Mouse (Mus musculus): Measurements from ENCODE around the gene Clasp1. TPM values are rescaled to one million over a fixed set of nuclear protein-coding genes. Genes with fewer than 3 reads are reported as not detected.

The Clasp1 gene
- polyA plus RNA-seq, 1 experiment from 2014 or later: 131 TPM

DNA sequence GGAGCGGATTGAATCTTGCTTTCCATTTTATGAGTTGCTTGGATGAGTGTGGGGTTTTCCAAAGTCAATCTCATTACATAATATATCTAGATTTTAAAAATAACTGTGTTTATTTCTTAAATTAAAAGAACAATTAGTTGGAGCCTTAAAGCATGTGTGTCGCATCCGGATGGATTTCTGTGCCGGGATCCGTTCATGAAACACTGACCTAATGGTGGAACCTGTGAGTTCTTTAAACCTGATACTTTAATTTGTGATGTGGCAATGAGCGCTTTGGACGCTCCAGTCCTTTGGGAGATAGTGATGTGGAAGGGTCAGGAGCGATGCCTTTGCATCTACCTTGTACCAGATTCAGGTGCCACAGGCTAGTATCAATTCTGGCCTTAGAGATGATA, 1.4 kb downstream of the Clasp1 start:
- WGBS: 12% methylated on average over 8 of the region's 8 CpGs
- Histone ChIP-seq H3K36me3 (peaks cover 10% of the 10 kb centered on the region; the same call in 1 of the 2 replicates), H3K27me3 (no peaks in the 10 kb centered on the region), H3K9ac (replicated peaks) (peak overlapping the region; percentile 92), H3K4me3 (peak overlapping the region; percentile 92), H3K4me2 (replicated peaks) (peak overlapping the region; percentile 67), H3K27ac (replicated peaks) (peak overlapping the region; percentile 94), H3K9me3 (no peaks in the 10 kb centered on the region), H3K4me1 (peaks cover 36% of the 10 kb centered on the region)
- ATAC-seq (replicated peaks): no peak

DNA sequence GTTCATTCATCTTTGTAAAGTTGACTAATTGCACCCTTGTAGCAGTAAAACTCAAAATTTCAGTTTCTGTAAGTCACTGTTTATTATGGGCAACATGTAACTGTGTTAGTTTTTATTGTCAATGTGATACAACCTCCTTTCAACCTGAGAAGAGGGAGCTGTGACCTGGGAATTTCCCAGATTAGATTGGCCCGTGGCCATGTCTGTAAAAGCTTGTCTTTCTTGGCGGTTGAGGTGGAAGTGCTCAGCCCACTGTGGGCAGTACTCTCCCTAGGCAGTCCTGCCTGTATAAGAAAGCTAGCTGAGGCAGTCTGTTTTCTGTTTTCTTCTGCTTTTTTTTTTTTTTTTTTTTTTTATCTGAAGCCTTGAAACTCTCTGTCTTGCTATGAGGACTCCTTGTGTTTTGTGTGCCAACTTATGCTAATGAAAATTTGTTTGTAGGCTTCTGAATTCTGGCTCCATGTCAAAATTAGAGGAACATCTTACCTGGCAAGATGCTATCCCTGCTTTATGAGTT, 2.1 kb downstream of the Clasp1 start:
- ATAC-seq (replicated peaks): no peak
- peak overlapping the region; percentile 92; the same call in 1 of the 2 replicates for H3K9ac ChIP-seq (replicated peaks)
- WGBS: 64% methylated on average over 2 of the region's 2 CpGs
- peak overlapping the region; percentile 92 for H3K4me3 ChIP-seq
- peaks cover 10% of the 10 kb centered on the region; the same call in 1 of the 2 replicates for H3K36me3 ChIP-seq
- H3K9me3 ChIP-seq: no peaks in the 10 kb centered on the region
- H3K27ac ChIP-seq (replicated peaks): no peak overlapping the region
- H3K4me2 ChIP-seq (replicated peaks): peak overlapping the region; percentile 67
- H3K4me1 ChIP-seq: peaks cover 36% of the 10 kb centered on the region
- H3K27me3 ChIP-seq: no peaks in the 10 kb centered on the region

DNA sequence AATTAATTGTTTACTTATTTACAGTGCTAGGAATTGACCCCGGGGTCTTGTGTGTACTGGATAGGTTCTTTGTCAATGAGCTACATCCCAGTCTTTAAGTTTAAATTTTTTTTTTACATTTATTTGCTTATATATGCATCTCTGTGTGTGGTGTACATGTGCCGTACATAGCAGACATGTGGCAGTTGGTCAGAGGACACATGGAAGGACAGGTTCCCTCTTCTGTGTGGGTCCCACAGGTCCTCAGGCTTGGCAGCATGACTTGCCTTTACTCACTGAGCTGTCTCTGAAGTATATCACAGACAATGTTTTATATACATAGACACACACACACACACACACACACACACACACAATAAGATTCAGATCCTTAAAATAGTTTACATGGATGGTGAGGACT, 3.4 kb downstream of the Clasp1 start:
- Histone ChIP-seq H3K27ac (replicated peaks) (no peak overlapping the region), H3K36me3 (peaks cover 10% of the 10 kb centered on the region; the same call in 1 of the 2 replicates), H3K27me3 (no peaks in the 10 kb centered on the region), H3K4me3 (no peak overlapping the region), H3K4me2 (replicated peaks) (no peak overlapping the region), H3K4me1 (peaks cover 35% of the 10 kb centered on the region), H3K9me3 (no peaks in the 10 kb centered on the region), H3K9ac (replicated peaks) (no peak overlapping the region)
- 94% methylated on average over 2 of the region's 2 CpGs for WGBS
- no peak for ATAC-seq (replicated peaks)

DNA sequence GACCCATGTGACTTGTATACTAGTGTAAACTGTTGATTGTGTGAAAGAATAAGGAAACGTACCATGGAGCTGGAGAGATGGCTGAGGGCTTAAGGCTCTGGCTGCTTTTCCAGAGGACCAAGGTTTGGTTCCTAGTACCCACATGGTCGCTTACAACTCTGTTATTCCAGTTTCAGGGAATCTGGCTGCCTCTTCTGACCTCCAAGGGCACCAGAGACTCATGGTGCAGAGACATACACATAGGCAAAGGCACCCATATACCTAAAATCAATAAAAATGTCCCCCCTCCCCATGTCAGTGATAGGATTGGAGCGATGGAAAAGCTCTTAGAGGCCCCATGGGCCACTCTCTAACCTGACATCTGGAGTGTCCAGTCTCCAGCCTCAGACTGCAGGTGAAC, 5.1 kb downstream of the Clasp1 start:
- no peak overlapping the region for H3K4me3 ChIP-seq
- H3K36me3 ChIP-seq: peaks cover 10% of the 10 kb centered on the region; the same call in 1 of the 2 replicates
- no peak overlapping the region for H3K27ac ChIP-seq (replicated peaks)
- ATAC-seq (replicated peaks): no peak
- H3K9ac ChIP-seq (replicated peaks): no peak overlapping the region
- H3K27me3 ChIP-seq: no peaks in the 10 kb centered on the region
- H3K4me1 ChIP-seq: peaks cover 26% of the 10 kb centered on the region
- H3K9me3 ChIP-seq: no peaks in the 10 kb centered on the region
- 95% methylated on average over 3 of the region's 3 CpGs for WGBS
- H3K4me2 ChIP-seq (replicated peaks): no peak overlapping the region

DNA sequence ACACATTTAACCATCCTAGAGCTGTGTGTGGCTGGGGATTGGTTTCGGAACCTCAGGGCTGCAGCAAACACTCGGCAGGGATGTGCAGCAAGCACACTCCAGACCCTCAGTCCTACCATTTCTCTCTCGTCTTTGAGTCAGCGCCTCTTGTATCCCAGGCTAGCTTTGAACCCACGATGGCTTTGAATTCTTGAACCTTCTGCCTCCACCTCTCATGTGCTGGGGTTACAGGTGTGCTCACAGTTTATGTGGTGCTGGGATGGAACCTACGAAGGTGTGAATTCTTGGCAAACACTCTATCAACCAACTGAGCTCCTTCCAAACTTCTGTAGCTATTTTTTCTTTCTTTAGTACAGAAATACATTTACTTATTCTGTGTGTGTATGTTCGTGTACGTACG, 9.0 kb downstream of the Clasp1 start:
- H3K36me3 ChIP-seq: peaks cover 10% of the 10 kb centered on the region; the same call in 1 of the 2 replicates
- no peak overlapping the region for H3K9ac ChIP-seq (replicated peaks)
- no peak overlapping the region for H3K4me2 ChIP-seq (replicated peaks)
- WGBS: 95% methylated on average over 9 of the region's 9 CpGs
- ATAC-seq (replicated peaks): no peak
- no peak overlapping the region for H3K27ac ChIP-seq (replicated peaks)
- H3K4me3 ChIP-seq: no peak overlapping the region
- H3K27me3 ChIP-seq: no peaks in the 10 kb centered on the region
- H3K9me3 ChIP-seq: no peaks in the 10 kb centered on the region
- peaks cover 3% of the 10 kb centered on the region; the same call in 1 of the 2 replicates for H3K4me1 ChIP-seq

DNA sequence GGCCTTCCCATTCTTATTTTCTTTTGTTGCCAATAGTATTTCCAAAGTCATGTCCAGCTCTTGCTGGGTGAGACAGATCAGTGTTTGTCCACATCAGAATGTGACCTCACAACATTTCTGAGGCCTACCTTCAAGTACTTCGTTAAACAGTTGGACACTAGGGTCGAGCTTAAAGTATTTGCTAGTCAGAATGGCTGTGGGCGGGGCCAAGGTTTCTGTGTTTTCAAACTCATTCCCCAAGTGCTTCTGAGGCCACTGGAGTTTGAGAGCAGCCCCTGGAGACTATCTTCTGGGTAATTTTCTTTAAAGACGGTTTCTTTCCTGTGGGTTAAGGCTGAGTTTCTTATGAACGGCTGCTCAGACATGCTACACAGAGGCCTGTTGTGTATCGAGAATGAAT, 9.7 kb downstream of the Clasp1 start:
- H3K36me3 ChIP-seq: peaks cover 8% of the 10 kb centered on the region; the same call in 1 of the 2 replicates
- ATAC-seq (replicated peaks): no peak
- no peak overlapping the region for H3K27ac ChIP-seq (replicated peaks)
- H3K9me3 ChIP-seq: no peaks in the 10 kb centered on the region
- H3K4me3 ChIP-seq: no peak overlapping the region
- no peaks in the 10 kb centered on the region for H3K4me1 ChIP-seq
- H3K4me2 ChIP-seq (replicated peaks): no peak overlapping the region
- H3K9ac ChIP-seq (replicated peaks): no peak overlapping the region
- WGBS: 54% methylated on average over 6 of the region's 6 CpGs
- no peaks in the 10 kb centered on the region for H3K27me3 ChIP-seq

DNA sequence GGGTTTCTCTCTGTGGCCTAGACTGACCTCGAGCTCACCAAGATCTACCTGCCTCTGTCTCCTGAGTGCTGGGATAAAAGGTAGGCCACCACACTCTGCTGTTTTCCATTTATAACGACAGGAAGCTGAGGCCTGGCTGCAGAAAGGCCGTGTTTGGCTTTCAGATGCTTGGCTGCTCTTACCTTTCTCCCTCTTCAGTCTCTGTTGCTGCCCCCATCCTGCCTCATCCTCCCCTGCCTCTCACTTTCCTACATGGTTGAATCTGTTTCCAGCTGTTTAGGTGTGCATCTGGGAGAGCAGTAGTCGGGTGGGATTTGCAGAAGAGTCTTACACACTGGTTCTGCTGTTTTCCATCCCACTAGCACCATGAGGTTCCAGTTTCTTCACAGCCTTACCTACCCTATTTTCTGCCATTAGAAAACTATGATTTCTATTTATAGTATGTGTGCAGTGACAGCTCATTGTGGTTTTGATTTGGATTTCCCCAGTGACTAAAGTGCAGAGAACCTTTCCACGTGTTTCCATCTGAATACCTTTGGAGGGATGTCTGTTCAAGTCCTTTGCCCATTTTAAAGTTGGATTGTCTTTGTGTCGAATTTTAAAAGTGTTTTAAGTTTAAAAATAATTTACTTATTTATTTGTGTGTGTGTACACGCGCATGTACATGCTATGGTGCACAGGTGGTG, 10.9 kb downstream of the Clasp1 start:
- Histone ChIP-seq H3K27ac (replicated peaks) (no peak overlapping the region), H3K4me1 (no peaks in the 10 kb centered on the region), H3K9ac (replicated peaks) (no peak overlapping the region), H3K4me3 (no peak overlapping the region), H3K27me3 (no peaks in the 10 kb centered on the region), H3K9me3 (no peaks in the 10 kb centered on the region), H3K36me3 (no peaks in the 10 kb centered on the region), H3K4me2 (replicated peaks) (no peak overlapping the region)
- no peak for ATAC-seq (replicated peaks)
- WGBS: 90% methylated on average over 8 of the region's 8 CpGs

DNA sequence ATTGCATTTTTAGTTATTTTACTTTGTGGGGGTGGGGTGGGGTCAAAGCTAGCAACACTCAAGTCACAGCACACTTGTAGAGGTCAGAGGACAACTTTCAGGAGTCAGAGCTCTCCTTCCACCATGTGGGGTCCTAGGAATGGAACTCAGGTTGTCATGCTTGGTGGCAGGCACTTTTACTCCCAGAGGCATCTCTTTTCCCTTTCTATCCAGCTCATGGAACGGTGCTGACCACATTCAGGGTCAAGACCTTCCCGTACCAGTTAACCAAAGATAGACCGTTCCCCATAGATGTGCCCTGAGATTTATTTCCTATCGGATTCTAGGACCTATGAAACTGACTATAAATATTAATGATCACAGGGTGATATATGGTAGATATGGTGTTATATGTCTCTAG, 13.1 kb downstream of the Clasp1 start:
- Histone ChIP-seq H3K4me3 (no peak overlapping the region), H3K4me2 (replicated peaks) (no peak overlapping the region), H3K36me3 (no peaks in the 10 kb centered on the region), H3K27me3 (no peaks in the 10 kb centered on the region), H3K9me3 (no peaks in the 10 kb centered on the region), H3K27ac (replicated peaks) (no peak overlapping the region), H3K9ac (replicated peaks) (no peak overlapping the region), H3K4me1 (no peaks in the 10 kb centered on the region)
- ATAC-seq (replicated peaks): no peak
- WGBS: 97% methylated on average over 4 of the region's 4 CpGs

DNA sequence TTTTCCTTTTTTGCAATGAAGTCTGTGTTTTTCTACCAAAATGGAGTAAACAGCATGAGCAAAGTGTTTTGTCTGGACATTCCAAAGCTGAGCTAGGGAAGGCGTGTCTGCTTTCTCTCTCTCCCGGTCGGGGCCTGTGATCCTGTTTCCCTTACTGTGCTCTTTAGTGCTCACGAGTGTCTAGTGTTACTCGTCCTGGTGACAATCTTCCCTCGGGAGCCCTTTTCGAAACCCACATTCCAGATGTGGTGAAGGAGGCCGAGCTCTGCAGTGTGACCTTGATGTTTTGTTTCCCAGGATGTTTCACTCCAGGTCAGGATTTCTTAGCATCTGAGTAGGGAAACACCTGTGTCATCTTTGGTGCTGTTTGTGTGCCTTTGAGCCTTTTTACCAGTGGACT, 13.7 kb downstream of the Clasp1 start:
- Histone ChIP-seq H3K4me2 (replicated peaks) (no peak overlapping the region), H3K36me3 (no peaks in the 10 kb centered on the region), H3K27ac (replicated peaks) (no peak overlapping the region), H3K27me3 (no peaks in the 10 kb centered on the region), H3K9ac (replicated peaks) (no peak overlapping the region), H3K4me3 (no peak overlapping the region), H3K9me3 (no peaks in the 10 kb centered on the region), H3K4me1 (no peaks in the 10 kb centered on the region)
- ATAC-seq (replicated peaks): no peak
- WGBS: 82% methylated on average over 8 of the region's 8 CpGs

DNA sequence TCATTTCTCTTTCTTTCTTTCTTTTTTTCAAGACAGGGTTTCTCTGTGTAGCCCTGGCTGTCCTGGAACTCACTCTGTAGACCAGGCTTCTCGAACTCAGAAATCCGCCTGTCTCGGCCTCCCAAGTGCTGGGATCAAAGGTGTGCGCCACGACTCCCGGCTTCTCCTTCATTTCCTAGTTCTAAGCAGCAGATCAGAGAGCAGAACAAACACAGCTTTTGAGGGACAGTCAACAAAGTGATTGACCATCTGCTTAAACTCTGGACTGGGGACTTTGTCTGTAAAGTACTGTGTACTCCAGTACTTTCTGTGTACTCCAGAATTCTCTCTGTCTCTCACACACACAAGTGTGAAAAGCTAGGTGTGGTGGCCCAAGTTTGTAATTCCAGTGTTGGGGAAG, 14.1 kb downstream of the Clasp1 start:
- H3K27ac ChIP-seq (replicated peaks): no peak overlapping the region
- no peaks in the 10 kb centered on the region for H3K27me3 ChIP-seq
- no peak overlapping the region for H3K4me2 ChIP-seq (replicated peaks)
- H3K4me3 ChIP-seq: no peak overlapping the region
- no peaks in the 10 kb centered on the region for H3K36me3 ChIP-seq
- WGBS: 91% methylated on average over 6 of the region's 6 CpGs
- ATAC-seq (replicated peaks): no peak
- no peaks in the 10 kb centered on the region for H3K4me1 ChIP-seq
- no peak overlapping the region for H3K9ac ChIP-seq (replicated peaks)
- H3K9me3 ChIP-seq: no peaks in the 10 kb centered on the region

DNA sequence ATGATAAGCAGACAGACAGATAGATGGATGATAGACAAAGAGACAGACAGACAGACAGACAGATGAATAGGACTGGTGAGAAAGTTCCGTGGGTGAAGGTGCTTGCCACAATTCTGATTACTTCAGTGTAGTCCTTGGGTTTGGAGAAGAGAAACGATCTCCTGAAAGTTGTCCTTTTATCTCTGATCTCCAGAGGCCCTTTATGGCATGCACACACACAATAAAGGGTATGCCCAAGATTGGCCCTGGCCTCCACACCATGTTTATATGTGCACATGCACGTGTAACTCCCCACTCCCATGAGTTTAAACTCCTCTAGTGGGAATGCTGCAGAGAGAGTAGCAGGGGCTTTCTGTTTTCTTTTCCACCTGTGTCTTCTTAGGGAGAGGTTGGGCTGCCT, 14.6 kb downstream of the Clasp1 start:
- no peaks in the 10 kb centered on the region for H3K4me1 ChIP-seq
- H3K27ac ChIP-seq (replicated peaks): no peak overlapping the region
- no peak overlapping the region for H3K4me2 ChIP-seq (replicated peaks)
- no peak for ATAC-seq (replicated peaks)
- no peak overlapping the region for H3K9ac ChIP-seq (replicated peaks)
- WGBS: 78% methylated on average over 3 of the region's 3 CpGs
- no peaks in the 10 kb centered on the region for H3K36me3 ChIP-seq
- no peaks in the 10 kb centered on the region for H3K27me3 ChIP-seq
- H3K4me3 ChIP-seq: no peak overlapping the region
- H3K9me3 ChIP-seq: no peaks in the 10 kb centered on the region

DNA sequence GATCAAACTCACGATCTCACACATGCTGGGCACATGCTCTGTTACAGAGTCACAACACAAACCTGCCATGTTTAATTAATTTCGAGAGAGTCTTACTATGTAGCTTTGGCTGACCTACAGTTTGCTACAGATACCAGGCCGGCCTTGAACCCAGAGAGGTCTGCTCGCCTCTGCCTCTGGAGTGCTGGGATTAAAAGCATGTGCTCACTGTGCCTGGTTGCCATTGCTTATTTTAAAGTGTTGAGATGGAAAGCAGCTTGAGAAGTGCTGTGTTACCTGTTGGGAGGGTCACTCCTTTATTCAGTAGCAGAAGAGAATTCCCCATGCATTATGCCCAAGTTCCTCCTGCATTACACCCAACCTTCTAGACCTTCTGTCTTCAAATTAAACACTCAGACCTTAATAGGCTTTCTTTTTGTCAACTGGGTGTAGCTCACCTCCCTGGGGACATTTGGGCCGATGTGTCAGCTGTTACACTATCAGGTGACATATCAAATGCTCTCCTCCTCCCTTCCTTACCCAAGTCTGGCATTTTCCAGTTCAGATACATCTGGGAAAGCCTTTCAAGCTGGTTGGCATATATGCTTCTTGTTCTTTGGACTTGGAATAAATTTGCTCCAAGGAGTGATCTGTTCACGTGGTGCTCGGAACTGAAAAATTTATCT, 18.9 kb downstream of the Clasp1 start:
- no peaks in the 10 kb centered on the region for H3K36me3 ChIP-seq
- no peak overlapping the region for H3K27ac ChIP-seq (replicated peaks)
- no peak for ATAC-seq (replicated peaks)
- no peaks in the 10 kb centered on the region for H3K27me3 ChIP-seq
- 91% methylated on average over 7 of the region's 7 CpGs for WGBS
- H3K4me2 ChIP-seq (replicated peaks): no peak overlapping the region
- H3K9ac ChIP-seq (replicated peaks): no peak overlapping the region
- H3K4me3 ChIP-seq: no peak overlapping the region
- H3K9me3 ChIP-seq: no peaks in the 10 kb centered on the region
- no peaks in the 10 kb centered on the region for H3K4me1 ChIP-seq
